Mouse (Mus musculus) CH12.LX (cell line): ENCODE results near the gene Ccdc50. TPM values are rescaled to one million over a fixed set of nuclear protein-coding genes. Genes with fewer than 3 reads are reported as not detected.

Experiments used
- DNase-seq: peaks from one replicate; pipeline ENCODE4 v3.0.0-alpha.2; 2013; ENCODE audit errors: extremely low read depth
- H3K27ac ChIP-seq: 2 replicates; pipeline ENCODE4 v1.5.1; 2012; ENCODE audit warnings: low read depth, mild to moderate bottlenecking, control low read depth, moderate library complexity; ENCODE audit not compliant: insufficient read depth
- H3K27me3 ChIP-seq: replicated peaks from 2 replicates; pipeline ENCODE3; 2012; ENCODE audit warnings: inconsistent platforms
- H3K36me3 ChIP-seq, 2 experiments: replicated peaks in 1 of 2; 2 replicates each; pipeline versions ENCODE3 to v1.6.1; 2012; ENCODE audit warnings: inconsistent platforms in 1 of 2, low read length in 1 of 2, mild to moderate bottlenecking in 1 of 2, mixed read lengths in 1 of 2, moderate library complexity in 1 of 2; ENCODE audit not compliant: control insufficient read depth in 1 of 2, insufficient read depth in 1 of 2
- H3K4me1 ChIP-seq, 2 experiments: 2 replicates each; pipeline ENCODE4 v1.6.1; 2012; ENCODE audit warnings: inconsistent platforms in 1 of 2, moderate library complexity in 1 of 2; ENCODE audit not compliant: insufficient read depth in 2 of 2, control insufficient read depth in 1 of 2
- H3K4me2 ChIP-seq: 2 replicates; pipeline ENCODE4 v1.6.1; 2012; ENCODE audit warnings: low read depth, mild to moderate bottlenecking, control low read depth; ENCODE audit not compliant: poor library complexity, insufficient read depth, severe bottlenecking
- H3K4me3 ChIP-seq, 3 experiments: fragments of 150-350 bp in 1 of 3; sonication (generic) in 1 of 3; replicated peaks in 1 of 3; 2 replicates each; pipeline versions ENCODE3 to v1.5.1; 2011 to 2012; ENCODE audit warnings: low read depth in 2 of 3, low read length in 2 of 3, mild to moderate bottlenecking in 2 of 3, moderate library complexity in 2 of 3, control low read depth in 1 of 3, improper control_type of control experiment in 1 of 3, inconsistent platforms in 1 of 3, mixed read lengths in 1 of 3; ENCODE audit not compliant: poor library complexity in 1 of 3
- H3K79me2 ChIP-seq: replicated peaks from 2 replicates; pipeline ENCODE4 v1.6.1; 2012; ENCODE audit warnings: mild to moderate bottlenecking, moderate library complexity; ENCODE audit not compliant: control insufficient read depth, poor library complexity, insufficient read depth, severe bottlenecking; ENCODE audit errors: extremely low read depth
- H3K9ac ChIP-seq: 2 replicates; pipeline ENCODE4 v1.6.1; 2012; ENCODE audit warnings: low read depth, mild to moderate bottlenecking, control low read depth, moderate library complexity; ENCODE audit not compliant: insufficient read depth
- H3K9me3 ChIP-seq: replicated peaks from 2 replicates; pipeline ENCODE3; 2012; ENCODE audit warnings: low read length, inconsistent platforms, mixed read lengths
- BHLHE40 ChIP-seq: IDR thresholded peaks from 2 replicates; pipeline ENCODE4 v1.6.1; 2011; ENCODE audit warnings: mild to moderate bottlenecking, low read depth, low read length, improper control_type of control experiment
- CHD1 ChIP-seq: IDR thresholded peaks from 2 replicates; pipeline ENCODE4 v1.6.1; 2012; ENCODE audit warnings: low read depth, low read length, improper control_type of control experiment, inconsistent platforms
- CHD2 ChIP-seq: IDR thresholded peaks from 2 replicates; pipeline ENCODE4 v1.6.1; 2011; ENCODE audit warnings: low read length, improper control_type of control experiment
- CTCF ChIP-seq, 2 experiments: IDR thresholded peaks in 1 of 2; conservative IDR thresholded peaks in 1 of 2; 2 replicates each; pipeline ENCODE4 v1.5.1; 2011 to 2012; ENCODE audit warnings: low read depth in 2 of 2, low read length in 2 of 2, improper control_type of control experiment in 1 of 2, inconsistent platforms in 1 of 2, mild to moderate bottlenecking in 1 of 2, moderate library complexity in 1 of 2
- E2F4 ChIP-seq: IDR thresholded peaks from 2 replicates; pipeline ENCODE4 v1.6.1; 2011; ENCODE audit warnings: low read depth, low read length, improper control_type of control experiment; ENCODE audit not compliant: insufficient replicate concordance
- ELF1 ChIP-seq: IDR thresholded peaks from 2 replicates; pipeline ENCODE4 v1.6.1; 2014; ENCODE audit warnings: low read depth, mild to moderate bottlenecking, inconsistent platforms, low read length, improper control_type of control experiment
- EP300 ChIP-seq: IDR thresholded peaks from 2 replicates; pipeline ENCODE4 v1.6.1; 2011; ENCODE audit warnings: low read length, improper control_type of control experiment
- ETS1 ChIP-seq: conservative IDR thresholded peaks from 2 replicates; pipeline ENCODE4 v1.6.1; 2012; ENCODE audit warnings: low read depth, mild to moderate bottlenecking, inconsistent platforms, low read length, improper control_type of control experiment, moderate library complexity
- GABPA ChIP-seq: IDR thresholded peaks from 2 replicates; pipeline ENCODE4 v1.6.1; 2012; ENCODE audit warnings: low read depth, low read length, improper control_type of control experiment, inconsistent platforms; ENCODE audit not compliant: insufficient replicate concordance
- HCFC1 ChIP-seq: IDR thresholded peaks from 2 replicates; pipeline ENCODE4 v1.6.1; 2012; ENCODE audit warnings: low read depth, mild to moderate bottlenecking, inconsistent platforms, low read length, improper control_type of control experiment
- IRF4 ChIP-seq: IDR thresholded peaks from 2 replicates; pipeline ENCODE4 v1.6.1; 2014; ENCODE audit warnings: low read depth, mild to moderate bottlenecking, inconsistent platforms, low read length, improper control_type of control experiment
- JUN ChIP-seq: IDR thresholded peaks from 2 replicates; pipeline ENCODE4 v1.6.1; 2011; ENCODE audit warnings: low read depth, mild to moderate bottlenecking, low read length, improper control_type of control experiment, moderate library complexity; ENCODE audit not compliant: insufficient read depth
- JUND ChIP-seq: conservative IDR thresholded peaks from 2 replicates; pipeline ENCODE4 v1.6.1; 2011; ENCODE audit warnings: low read depth, low read length, improper control_type of control experiment
- KAT2A ChIP-seq: IDR thresholded peaks from 2 replicates; pipeline ENCODE4 v1.6.1; 2012; ENCODE audit warnings: low read length, improper control_type of control experiment, inconsistent platforms; ENCODE audit not compliant: insufficient replicate concordance
- MAFK ChIP-seq: IDR thresholded peaks from 2 replicates; pipeline ENCODE4 v1.6.1; 2011; ENCODE audit warnings: low read length, improper control_type of control experiment; ENCODE audit not compliant: insufficient replicate concordance
- MAX ChIP-seq: IDR thresholded peaks from 2 replicates; pipeline ENCODE4 v1.6.1; 2011; ENCODE audit warnings: low read length, improper control_type of control experiment
- MAZ ChIP-seq: IDR thresholded peaks from 2 replicates; pipeline ENCODE4 v1.6.1; 2012; ENCODE audit warnings: low read depth, mild to moderate bottlenecking, inconsistent platforms, low read length, improper control_type of control experiment, moderate library complexity
- MXI1 ChIP-seq: IDR thresholded peaks from 2 replicates; pipeline ENCODE4 v1.6.1; 2011; ENCODE audit warnings: mild to moderate bottlenecking, low read depth, low read length, improper control_type of control experiment
- MYC ChIP-seq: IDR thresholded peaks from 2 replicates; pipeline ENCODE4 v1.6.1; 2011; ENCODE audit warnings: low read depth, mild to moderate bottlenecking, improper control_type of control experiment, low read length
- NELFE ChIP-seq: IDR thresholded peaks from 2 replicates; pipeline ENCODE4 v1.6.1; 2011; ENCODE audit warnings: low read depth, low read length, improper control_type of control experiment
- PAX5 ChIP-seq: IDR thresholded peaks from 2 replicates; pipeline ENCODE4 v1.6.1; 2012; ENCODE audit warnings: low read length, inconsistent platforms, mixed read lengths
- POLR2AphosphoS2 ChIP-seq: IDR thresholded peaks from 2 replicates; pipeline ENCODE4 v1.6.1; 2011; ENCODE audit warnings: low read depth, low read length, improper control_type of control experiment
- RAD21 ChIP-seq: IDR thresholded peaks from 2 replicates; pipeline ENCODE4 v1.6.1; 2011; ENCODE audit warnings: low read depth, mild to moderate bottlenecking, low read length, improper control_type of control experiment, moderate library complexity
- RCOR1 ChIP-seq: conservative IDR thresholded peaks from 2 replicates; pipeline ENCODE4 v1.6.1; 2012; ENCODE audit warnings: low read depth, mild to moderate bottlenecking, inconsistent platforms, low read length, improper control_type of control experiment
- SIN3A ChIP-seq: IDR thresholded peaks from 2 replicates; pipeline ENCODE4 v1.6.1; 2012; ENCODE audit warnings: low read length, improper control_type of control experiment, inconsistent platforms
- SMC3 ChIP-seq: IDR thresholded peaks from 2 replicates; pipeline ENCODE4 v1.6.1; 2011; ENCODE audit warnings: low read depth, low read length, improper control_type of control experiment
- TCF12 ChIP-seq: IDR thresholded peaks from 2 replicates; pipeline ENCODE4 v1.6.1; 2014; ENCODE audit warnings: low read depth, mild to moderate bottlenecking, inconsistent platforms, low read length, improper control_type of control experiment
- UBTF ChIP-seq: IDR thresholded peaks from 2 replicates; pipeline ENCODE4 v1.6.1; 2012; ENCODE audit warnings: low read depth, mild to moderate bottlenecking, inconsistent platforms, low read length, improper control_type of control experiment, moderate library complexity
- USF1 ChIP-seq: IDR thresholded peaks from 2 replicates; pipeline ENCODE4 v1.6.1; 2014; ENCODE audit warnings: low read depth, mild to moderate bottlenecking, inconsistent platforms, low read length, improper control_type of control experiment
- ZC3H11A ChIP-seq: IDR thresholded peaks from 2 replicates; pipeline ENCODE4 v1.6.1; 2012; ENCODE audit warnings: low read depth, mild to moderate bottlenecking, inconsistent platforms, low read length, improper control_type of control experiment
- ZKSCAN1 ChIP-seq: IDR thresholded peaks from 2 replicates; pipeline ENCODE4 v1.6.1; 2012; ENCODE audit warnings: low read depth, inconsistent platforms, low read length, improper control_type of control experiment, borderline replicate concordance
- dilution Hi-C: fragments of 300-500 bp; cut with MboI; formaldehyde crosslinking; loops from 2 replicates; pipeline ENCODE4 v1.14.3; 2020; ENCODE audit warnings: low sequenced_read_pairs; ENCODE audit not compliant: extremely low pct_unique_long_range_greater_than_20kb, extremely low pct_ligation_motif_present
- in situ Hi-C: fragments of 300-500 bp; cut with MboI; formaldehyde crosslinking; loops from 3 replicates; pipeline ENCODE4 v1.14.3; 2019; ENCODE audit warnings: low sequenced_read_pairs, low pct_ligation_motif_present, low pct_unique_long_range_greater_than_20kb, mixed read lengths
- polyA plus RNA-seq: library from polyadenylated mRNA; unstranded; fragments of >175 nt; gene quantifications from 2 replicates; pipeline ENCODE4 v1.2.1, GENCODE M21; 2012; ENCODE audit warnings: low read depth; ENCODE audit not compliant: insufficient read length
- total RNA-seq, 2 experiments: library from RNA; depleted of rRNA; stranded (reverse); fragments of 300-350 nt in 1 of 2; fragments of >200 nt in 1 of 2; gene quantifications; 2 replicates each; pipeline ENCODE4 v1.2.3; 2012 to 2014

The Ccdc50 gene
- total and polyA plus RNA-seq, 3 experiments = 203 to 261 (median 243) TPM

GRCm38 (mm10) chr16:27443941-27444340, 55.3 kb downstream of the Ccdc50 start:
- no peaks in the 10 kb centered on the region for H3K27me3 ChIP-seq
- peaks cover 9% of the 10 kb centered on the region for H3K79me2 ChIP-seq
- H3K36me3 ChIP-seq = peaks cover 64 to 96% of the 10 kb centered on the region in 2 experiments
- H3K27ac ChIP-seq = no peak overlapping the region
- H3K9me3 ChIP-seq = no peaks in the 10 kb centered on the region
- no peaks in the 10 kb centered on the region for H3K4me1 ChIP-seq
- in situ Hi-C loops (no loop called here), dilution Hi-C loops (no loop called here)
- no peak overlapping the region for H3K9ac ChIP-seq
- DNase-seq = peak; percentile 39
- H3K4me3 ChIP-seq = no peak overlapping the region
- no peak overlapping the region for H3K4me2 ChIP-seq
- TF ChIP-seq E2F4 (no peak), CTCF (conservative IDR thresholded peaks at IDR 0.05 in 1 of 2, IDR thresholded peaks at IDR 0.05 in 1 of 2; ENCODE audit: low read depth in 2 of 2, low read length in 2 of 2) (peak in 1 of 2 experiments; percentile 75; a peak in 2 of 4 replicates), MAFK (no peak), HCFC1 (no peak), MYC (no peak), JUND (no peak), NELFE (no peak), ZKSCAN1 (no peak), CHD1 (no peak), EP300 (no peak), MAZ (no peak), ZC3H11A (peak; percentile 15; the same call in 1 of the 2 replicates), TCF12 (no peak), POLR2AphosphoS2 (no peak), ETS1 (no peak), MXI1 (no peak), PAX5 (no peak), MAX (no peak), GABPA (no peak), UBTF (no peak), JUN (no peak), ELF1 (no peak), RCOR1 (no peak), IRF4 (no peak), CHD2 (no peak), BHLHE40 (no peak), SIN3A (no peak), RAD21 (peak; percentile 86), SMC3 (peak; percentile 74), USF1 (no peak), KAT2A (no peak)
